Mouse (Mus musculus): Measurements from ENCODE around the gene Babam2.

- TF ChIP-seq POLR2A (IDR thresholded peaks at IDR 0.05; ENCODE audit: extremely low read depth, insufficient read depth, low read length) (no peak), CTCF (IDR thresholded peaks at IDR 0.05; ENCODE audit: extremely low read depth, insufficient read depth, low read length) (no peak)
Observed at GRCm38 (mm10) chr5:31835691-31836090, 138.2 kb downstream of the Babam2 start.
